Mouse (Mus musculus) granulocyte monocyte progenitor cell, adult 5-6 weeks (primary cell): Measurements from ENCODE around the gene Eif3i. TPM values are rescaled to one million over a fixed set of nuclear protein-coding genes. Genes with fewer than 3 reads are reported as not detected.
"Not testable (repeated sequence)": the region's sequence is repeated elsewhere in the genome, so short reads cannot be mapped to it uniquely, and the experiment has no call there.

Experiments
- ATAC-seq: replicated peaks from 2 replicates; pipeline ENCODE4 v1.8.0; 2016; ENCODE audit warnings: mild to moderate bottlenecking, moderate TSS enrichment, inconsistent platforms; ENCODE audit not compliant: poor library complexity, severe bottlenecking
- total RNA-seq, 2 experiments: library from RNA; stranded (forward) in 1 of 2; stranded (reverse) in 1 of 2; fragments of 200-712, 200-1000 nt in 1 of 2; fragments of >200 nt in 1 of 2; fragmentation: Nextera tagmentation in 1 of 2; gene quantifications; 2 replicates each; pipeline ENCODE4 v1.2.3; 2014 to 2017

The Eif3i gene
- total RNA-seq, 2 experiments from 2014 or later = 257 to 335 TPM

DNA sequence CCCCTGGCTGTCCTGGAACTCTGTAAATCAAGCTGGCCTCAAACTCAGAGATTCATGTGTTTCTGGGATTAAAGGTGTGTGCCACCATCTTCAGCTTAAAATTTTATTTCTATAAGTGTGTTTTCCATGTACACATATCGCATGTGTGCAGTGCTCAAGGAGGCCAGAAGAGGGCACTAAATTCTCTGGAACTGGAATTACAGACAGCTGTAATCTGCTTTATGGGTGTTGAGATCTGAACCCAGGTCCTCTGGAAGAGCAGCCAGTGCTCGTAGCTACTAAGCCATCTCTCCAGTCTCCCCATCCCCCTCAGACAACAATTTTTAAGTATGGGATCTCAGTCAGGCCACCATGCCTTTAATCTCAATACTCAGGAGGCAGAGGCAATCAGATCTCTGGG lies 51.1 kb downstream of the Eif3i start:
- peak; percentile 42; the same call in 1 of the 2 replicates for ATAC-seq

DNA sequence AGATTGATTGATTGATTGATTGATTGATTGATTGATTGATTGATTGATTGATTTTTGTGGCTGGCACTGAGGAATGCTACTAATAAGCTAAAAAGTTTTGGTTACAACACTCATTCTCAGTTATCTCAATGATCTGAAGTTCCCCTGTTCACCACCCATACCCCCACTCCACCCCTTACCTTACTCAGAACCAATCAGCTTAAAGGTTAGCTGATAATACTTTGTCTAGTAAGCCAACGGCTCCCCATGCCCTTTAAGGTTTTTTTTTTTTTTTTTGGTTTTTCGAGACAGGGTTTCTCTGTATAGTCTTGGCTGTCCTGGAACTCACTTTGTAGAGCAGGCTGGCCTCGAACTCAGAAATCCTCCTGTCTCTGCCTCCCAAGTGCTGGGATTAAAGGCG lies 52.8 kb downstream of the Eif3i start:
- ATAC-seq = not testable (repeated sequence)

DNA sequence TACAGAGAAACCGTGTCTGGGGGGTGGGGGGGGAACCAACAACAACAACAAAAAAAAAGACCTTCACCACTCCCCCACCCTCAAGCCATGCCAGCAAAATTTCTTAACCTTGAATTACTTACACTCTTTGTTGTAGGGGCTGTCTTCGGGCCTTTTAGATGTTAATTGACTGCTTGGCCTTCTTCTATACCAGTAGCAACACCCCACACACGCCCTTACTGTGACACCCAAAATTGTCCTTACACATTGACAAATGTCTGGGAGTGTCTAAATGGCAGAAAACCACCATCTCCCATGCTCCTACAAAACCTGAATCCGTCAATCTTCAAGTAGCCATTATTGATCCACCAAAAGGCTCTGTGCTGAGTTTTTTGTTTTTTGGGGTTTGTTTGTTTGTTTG lies 56.3 kb downstream of the Eif3i start:
- ATAC-seq = no peak

DNA sequence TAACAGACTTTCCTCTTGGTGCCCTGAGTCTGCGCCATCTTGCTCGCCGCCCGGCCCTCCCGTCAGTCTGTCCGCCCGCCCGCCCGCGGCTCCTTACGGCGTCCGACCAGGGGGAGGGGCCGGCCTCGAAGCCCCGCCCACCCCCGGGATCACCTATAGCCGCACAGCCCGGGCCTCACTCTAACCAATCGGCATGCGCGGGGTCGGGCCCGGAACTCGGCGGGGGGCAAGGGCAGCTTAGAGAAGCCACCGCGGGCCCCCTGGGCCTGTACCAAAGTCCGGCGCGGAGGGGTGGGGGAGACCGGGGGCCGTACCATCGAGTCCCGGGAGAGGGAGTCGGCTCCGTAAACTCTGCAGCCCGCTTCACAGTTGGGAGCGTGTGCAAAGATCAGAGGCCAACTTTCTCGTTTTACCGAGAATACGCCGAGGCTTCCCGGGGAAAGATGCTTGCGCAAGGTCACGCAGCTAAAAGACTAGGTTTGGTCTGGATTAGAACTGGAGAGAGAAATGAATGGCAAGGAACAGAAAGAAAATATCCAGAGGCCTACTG lies 57.8 kb downstream of the Eif3i start, which contains the start of gene Hdac1:
TSS of gene Hdac1 (minus strand) at position 122 of the 550 bp plus-strand sequence.
- ATAC-seq = peak; percentile 97

Other genes with a start within 250 kb of the Eif3i start
- gene Zbtb8a, start 222.5 kb downstream of the Eif3i start, total RNA-seq (2014; fragmentation: Nextera tagmentation) = 0.30 and 5.4 TPM in 2 replicates
- 6.9 and 7.6 TPM in 2 replicates for gene Zbtb8a, start 222.5 kb downstream of the Eif3i start, total RNA-seq (2017)
- not detected in 2 replicates for gene Zbtb8b, start 159.8 kb downstream of the Eif3i start, total RNA-seq (2014; fragmentation: Nextera tagmentation)
- gene Zbtb8b, start 159.8 kb downstream of the Eif3i start, total RNA-seq (2017) = not detected in 2 replicates
- 14.7 and 32.8 TPM in 2 replicates for gene Bsdc1, start 139.1 kb downstream of the Eif3i start, total RNA-seq (2014; fragmentation: Nextera tagmentation)
- gene Bsdc1, start 139.1 kb downstream of the Eif3i start, total RNA-seq (2017) = 17.9 and 23.1 TPM in 2 replicates
- not detected in 2 replicates for gene Tssk3, start 109.6 kb downstream of the Eif3i start, total RNA-seq (2014; fragmentation: Nextera tagmentation)
- gene Tssk3, start 109.6 kb downstream of the Eif3i start, total RNA-seq (2017) = not detected in 2 replicates
- gene Fam229a, start 109.5 kb downstream of the Eif3i start, total RNA-seq (2014; fragmentation: Nextera tagmentation) = not detected in 2 replicates
- gene Fam229a, start 109.5 kb downstream of the Eif3i start, total RNA-seq (2017) = not detected in 2 replicates
- gene Marcksl1, start 87.1 kb downstream of the Eif3i start, total RNA-seq (2014; fragmentation: Nextera tagmentation) = 27.6 and 45.5 TPM in 2 replicates
- gene Marcksl1, start 87.1 kb downstream of the Eif3i start, total RNA-seq (2017) = 28.4 and 29.9 TPM in 2 replicates
- 109 and 142 TPM in 2 replicates for gene Hdac1, start 57.9 kb downstream of the Eif3i start, total RNA-seq (2014; fragmentation: Nextera tagmentation)
- gene Hdac1, start 57.9 kb downstream of the Eif3i start, total RNA-seq (2017) = 62.6 and 74.9 TPM in 2 replicates
- 0.15 and 5.8 TPM in 2 replicates for gene Lck, start 27.0 kb downstream of the Eif3i start, total RNA-seq (2014; fragmentation: Nextera tagmentation)
- gene Lck, start 27.0 kb downstream of the Eif3i start, total RNA-seq (2017) = 2.5 and 4.8 TPM in 2 replicates
- not detected in 2 replicates for gene Fam167b, start 22.1 kb downstream of the Eif3i start, total RNA-seq (2014; fragmentation: Nextera tagmentation)
- not detected in 2 replicates for gene Fam167b, start 22.1 kb downstream of the Eif3i start, total RNA-seq (2017)
- 68.9 and 102 TPM in 2 replicates for gene Tmem234, start within 50 bp of the Eif3i start, total RNA-seq (2014; fragmentation: Nextera tagmentation)
- gene Tmem234, start within 50 bp of the Eif3i start, total RNA-seq (2017) = 73.9 and 74.9 TPM in 2 replicates
- gene Dcdc2b, start 13.6 kb upstream of the Eif3i start, total RNA-seq (2014; fragmentation: Nextera tagmentation) = 1.1 and 4.0 TPM in 2 replicates
- gene Dcdc2b, start 13.6 kb upstream of the Eif3i start, total RNA-seq (2017) = not detected in 2 replicates
- 22.0 and 26.0 TPM in 2 replicates for gene Iqcc, start 18.5 kb upstream of the Eif3i start, total RNA-seq (2014; fragmentation: Nextera tagmentation)
- gene Iqcc, start 18.5 kb upstream of the Eif3i start, total RNA-seq (2017) = 15.0 and 15.7 TPM in 2 replicates
- 44.7 and 57.5 TPM in 2 replicates for gene Ccdc28b, start 23.3 kb upstream of the Eif3i start, total RNA-seq (2014; fragmentation: Nextera tagmentation)
- 53.4 and 65.8 TPM in 2 replicates for gene Ccdc28b, start 23.3 kb upstream of the Eif3i start, total RNA-seq (2017)
- 40.9 and 50.2 TPM in 2 replicates for gene Txlna, start 40.4 kb upstream of the Eif3i start, total RNA-seq (2014; fragmentation: Nextera tagmentation)
- 106 and 107 TPM in 2 replicates for gene Txlna, start 40.4 kb upstream of the Eif3i start, total RNA-seq (2017)
- 41.0 and 61.4 TPM in 2 replicates for gene Kpna6, start 72.1 kb upstream of the Eif3i start, total RNA-seq (2014; fragmentation: Nextera tagmentation)
- gene Kpna6, start 72.1 kb upstream of the Eif3i start, total RNA-seq (2017) = 20.4 and 26.4 TPM in 2 replicates
- gene Tmem39b, start 96.2 kb upstream of the Eif3i start, total RNA-seq (2014; fragmentation: Nextera tagmentation) = 15.8 and 44.1 TPM in 2 replicates
- gene Tmem39b, start 96.2 kb upstream of the Eif3i start, total RNA-seq (2017) = 6.2 and 12.2 TPM in 2 replicates
- 98.7 and 104 TPM in 2 replicates for gene Khdrbs1, start 141.7 kb upstream of the Eif3i start, total RNA-seq (2014; fragmentation: Nextera tagmentation)
- 82.8 and 84.2 TPM in 2 replicates for gene Khdrbs1, start 141.7 kb upstream of the Eif3i start, total RNA-seq (2017)
- gene Ptp4a2, start 210.6 kb upstream of the Eif3i start, total RNA-seq (2014; fragmentation: Nextera tagmentation) = 277 and 304 TPM in 2 replicates
- gene Ptp4a2, start 210.6 kb upstream of the Eif3i start, total RNA-seq (2017) = 345 and 391 TPM in 2 replicates